Mouse (Mus musculus) lung, postnatal 0 days (tissue): ENCODE data around the gene Gpr33.

Experiments
- CTCF ChIP-seq: IDR thresholded peaks from 2 replicates; pipeline ENCODE4 v1.5.1; 2016; ENCODE audit warnings: antibody characterized with exemption, mild to moderate bottlenecking
- EP300 ChIP-seq: IDR thresholded peaks from 2 replicates; pipeline ENCODE4 v1.6.1; 2016; ENCODE audit warnings: antibody characterized with exemption, mild to moderate bottlenecking, control low read depth

DNA sequence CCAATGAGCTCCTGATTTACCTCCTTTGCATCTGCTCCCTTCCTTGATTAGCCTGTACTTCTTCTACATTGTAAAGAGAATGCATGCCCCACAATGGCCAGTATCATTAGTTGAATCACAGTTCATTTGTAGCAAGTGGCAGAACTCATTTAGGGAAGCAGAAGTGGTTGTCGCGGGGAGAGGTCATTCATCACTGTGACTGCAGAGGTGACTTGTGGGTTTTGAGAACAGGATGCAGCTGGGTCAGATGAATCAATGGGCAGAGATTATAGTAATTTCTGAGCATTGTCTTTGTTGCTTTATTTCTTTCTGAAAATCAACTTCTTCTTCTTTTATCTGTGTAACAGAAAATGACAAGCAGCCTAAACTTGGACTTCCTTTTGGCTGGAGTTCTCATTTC lies 21.5 kb upstream of the Gpr33 start:
- TF ChIP-seq CTCF = no peak
- no peak for TF ChIP-seq EP300
